Mouse (Mus musculus): Measurements from ENCODE around the gene Dbt. TPM values are rescaled to one million over a fixed set of nuclear protein-coding genes. Genes with fewer than 3 reads are reported as not detected.
"Not testable (repeated sequence)": the region's sequence is repeated elsewhere in the genome, so short reads cannot be mapped to it uniquely, and the experiment has no call there.

Dbt gene
- total RNA-seq, 2 experiments from 2014 or later, result 16.3 to 18.1 TPM

- intact Hi-C loops (cut with DNase I), result no loop called here
- DNase-seq (ENCODE audit: extremely low spot score in 1 of 2, low spot score in 2 of 2), result no peak
These were observed 18.0 kb downstream of the Dbt start for GRCm38 (mm10) chr3:116530826-116531225.

GRCm38 (mm10) chr3:116536428-116537199 lies 23.7 kb downstream of the Dbt start:
- DNase-seq (ENCODE audit: extremely low spot score in 1 of 2, low spot score in 2 of 2), result no peak
- intact Hi-C loops (cut with DNase I), result no loop called here

GRCm38 (mm10) chr3:116537200-116537573 lies 24.3 kb downstream of the Dbt start:
- intact Hi-C loops (cut with DNase I), result no loop called here
- no peak for DNase-seq (ENCODE audit: extremely low spot score in 1 of 2, low spot score in 2 of 2)

- no peak for DNase-seq (ENCODE audit: extremely low spot score in 1 of 2, low spot score in 2 of 2)
These were observed 29.2 kb downstream of the Dbt start for GRCm38 (mm10) chr3:116542070-116542469.

GRCm38 (mm10) chr3:116542532-116542931 lies 29.7 kb downstream of the Dbt start:
- no peak for DNase-seq (ENCODE audit: extremely low spot score in 1 of 2, low spot score in 2 of 2)
- intact Hi-C loops (cut with DNase I), result no loop called here

More at GRCm38 (mm10) chr3:116542070-116542469, 29.2 kb downstream of the Dbt start:
- intact Hi-C loops (cut with DNase I), result no loop called here

GRCm38 (mm10) chr3:116547430-116547829 lies 34.6 kb downstream of the Dbt start:
- intact Hi-C loops (cut with DNase I), result loop anchor here (5.0 kb wide), 1 partner anchor 40 kb away; no protein-coding TSS in a partner anchor

GRCm38 (mm10) chr3:116551362-116551761 lies 38.5 kb downstream of the Dbt start:
- DNase-seq (ENCODE audit: extremely low spot score in 1 of 2, low spot score in 2 of 2), result no peak
- intact Hi-C loops (cut with DNase I), result no loop called here

More at GRCm38 (mm10) chr3:116547430-116547829, 34.6 kb downstream of the Dbt start:
- DNase-seq (ENCODE audit: extremely low spot score in 1 of 2, low spot score in 2 of 2), result no peak

- DNase-seq (ENCODE audit: extremely low spot score in 1 of 2, low spot score in 2 of 2); intact Hi-C loops (cut with DNase I): not testable (repeated sequence)
These were observed 48.4 kb downstream of the Dbt start for GRCm38 (mm10) chr3:116561315-116561714.

GRCm38 (mm10) chr3:116562408-116563094 lies 49.7 kb downstream of the Dbt start, which contains the start of gene Lrrc39:
Lrrc39 (plus strand) TSS chr3:116562973.
- no peak for DNase-seq (ENCODE audit: extremely low spot score in 1 of 2, low spot score in 2 of 2)
- intact Hi-C loops (cut with DNase I), result no loop called here

- intact Hi-C loops (cut with DNase I), result no loop called here
These were observed 50.2 kb downstream of the Dbt start for GRCm38 (mm10) chr3:116563095-116563492.

GRCm38 (mm10) chr3:116570628-116571027 lies 57.8 kb downstream of the Dbt start:
- intact Hi-C loops (cut with DNase I), result no loop called here
- DNase-seq (ENCODE audit: extremely low spot score in 1 of 2, low spot score in 2 of 2), result no peak

More at GRCm38 (mm10) chr3:116563095-116563492, 50.2 kb downstream of the Dbt start:
- DNase-seq (ENCODE audit: extremely low spot score in 1 of 2, low spot score in 2 of 2), result no peak

- intact Hi-C loops (cut with DNase I), result loop anchor here (5.0 kb wide), 1 partner anchor 245 kb away; no protein-coding TSS in a partner anchor
- DNase-seq (ENCODE audit: extremely low spot score in 1 of 2, low spot score in 2 of 2), result no peak
These were observed 64.4 kb downstream of the Dbt start for GRCm38 (mm10) chr3:116577286-116577685.

GRCm38 (mm10) chr3:116582201-116582600 lies 69.3 kb downstream of the Dbt start:
- DNase-seq (ENCODE audit: extremely low spot score in 1 of 2, low spot score in 2 of 2), result no peak
- intact Hi-C loops (cut with DNase I), result no loop called here

GRCm38 (mm10) chr3:116594076-116594727 lies 81.3 kb downstream of the Dbt start:
- DNase-seq (ENCODE audit: extremely low spot score in 1 of 2, low spot score in 2 of 2), result peak in 1 of 2 experiments; percentile 31
- intact Hi-C loops (cut with DNase I), result loop anchor here (5.0 to 10.0 kb wide), 2 partner anchors 153 to 241 kb away; no protein-coding TSS in a partner anchor

GRCm38 (mm10) chr3:116594728-116595602 lies 82.1 kb downstream of the Dbt start, which contains the start of gene Sass6:
Sass6 (plus strand) TSS chr3:116594982.
- DNase-seq (ENCODE audit: extremely low spot score in 1 of 2, low spot score in 2 of 2), result peak; percentile 99
- intact Hi-C loops (cut with DNase I), result loop anchor here (5.0 to 10.0 kb wide), 2 partner anchors 152 to 240 kb away; no protein-coding TSS in a partner anchor

GRCm38 (mm10) chr3:116595603-116595991 lies 82.7 kb downstream of the Dbt start:
- intact Hi-C loops (cut with DNase I), result loop anchor here (10.0 kb wide), 1 partner anchor 239 kb away; no protein-coding TSS in a partner anchor
- no peak for DNase-seq (ENCODE audit: extremely low spot score in 1 of 2, low spot score in 2 of 2)
